Mouse (Mus musculus) liver, postnatal 0 days (tissue): Measurements from ENCODE around the gene Pidd1. TPM values are rescaled to one million over a fixed set of nuclear protein-coding genes. Genes with fewer than 3 reads are reported as not detected.
A peak's percentile ranks its signal among the peaks of the same experiment; 100 is the strongest.

Source experiments
- ATAC-seq: fragments of 200-750 bp; cut with Nextera tagmentation; 2 replicates; pipeline ENCODE4 v1.8.0; 2017; ENCODE audit warnings: mild to moderate bottlenecking, moderate library complexity
- DNase-seq: peaks from one replicate; pipeline ENCODE4 v3.0.0-alpha.2; 2016
- H3K27ac ChIP-seq: fragments of 300-500 bp; sonication (generic); 2 replicates; pipeline ENCODE4 v1.5.1; 2014; ENCODE audit warnings: antibody characterized with exemption, moderate library complexity, mild to moderate bottlenecking, low read depth
- H3K27me3 ChIP-seq: fragments of 300-500 bp; sonication (generic); 2 replicates; pipeline ENCODE4 v1.6.1; 2014; ENCODE audit warnings: low read length, control low read depth, mixed read lengths; ENCODE audit not compliant: insufficient read depth
- H3K36me3 ChIP-seq: fragments of 300-500 bp; sonication (generic); replicated peaks from 2 replicates; pipeline ENCODE4 v1.6.1; 2014; ENCODE audit warnings: mild to moderate bottlenecking, control low read depth, low read length, moderate library complexity, mixed read lengths; ENCODE audit not compliant: insufficient read depth
- H3K4me1 ChIP-seq: fragments of 300-500 bp; sonication (generic); 2 replicates; pipeline ENCODE4 v1.6.1; 2014; ENCODE audit warnings: antibody characterized with exemption, mild to moderate bottlenecking, control low read depth; ENCODE audit not compliant: insufficient read depth
- H3K4me2 ChIP-seq: fragments of 300-500 bp; sonication (generic); 2 replicates; pipeline ENCODE4 v1.6.1; 2014; ENCODE audit warnings: low read depth, mild to moderate bottlenecking, low read length, moderate library complexity, mixed read lengths
- H3K4me3 ChIP-seq: fragments of 300-500 bp; sonication (generic); 2 replicates; pipeline ENCODE4 v1.5.1; 2014; ENCODE audit warnings: low read depth, low read length
- H3K9ac ChIP-seq: fragments of 300-500 bp; sonication (generic); replicated peaks from 2 replicates; pipeline ENCODE4 v1.6.1; 2014; ENCODE audit warnings: mild to moderate bottlenecking, moderate library complexity
- H3K9me3 ChIP-seq: fragments of 300-500 bp; sonication (generic); 2 replicates; pipeline ENCODE4 v1.6.1; 2016; ENCODE audit warnings: mild to moderate bottlenecking, control low read depth, low read length, mixed read lengths
- CTCF ChIP-seq: sonication (generic); IDR thresholded peaks from 2 replicates; pipeline ENCODE4 v1.5.1; 2016; ENCODE audit warnings: antibody characterized with exemption, low read depth
- EP300 ChIP-seq: IDR thresholded peaks from 2 replicates; pipeline ENCODE4 v1.6.1; 2016; ENCODE audit warnings: antibody characterized with exemption, low read depth, mild to moderate bottlenecking
- WGBS: fragments of 180-500 bp; shearing (Covaris S2); extraction: QIAGEN DNeasy Blood & Tissue Kit; methylation state at CpG from one replicate; pipeline ENCODE4 v1.1.7; 2014; ENCODE audit not compliant: insufficient replicate concordance; 5-methylcytosine and 5-hydroxymethylcytosine counted together
- polyA plus RNA-seq: library from polyadenylated mRNA; unstranded; fragments of >200 nt; fragmentation: Nextera tagmentation; extraction: Ambion mirVana; gene quantifications from 2 replicates; pipeline ENCODE4 v1.2.1, GENCODE M21; 2015

Gene Pidd1
- polyA plus RNA-seq, 1 experiment from 2014 or later = 4.3 TPM

GRCm38 (mm10) chr7:141480842-141481497 is 37.1 kb upstream of the Pidd1 start:
- H3K27ac ChIP-seq = no peak overlapping the region
- H3K36me3 ChIP-seq = peaks cover 2% of the 10 kb centered on the region; the same call in 1 of the 2 replicates
- no peak overlapping the region for H3K9ac ChIP-seq
- peak; percentile 72 for DNase-seq
- H3K27me3 ChIP-seq = peaks cover 18% of the 10 kb centered on the region
- TF ChIP-seq CTCF = peak; percentile 99
- TF ChIP-seq EP300 = no peak
- H3K4me1 ChIP-seq = peaks cover 48% of the 10 kb centered on the region
- 13% methylated on average over 10 of the region's 10 CpGs for WGBS
- H3K4me3 ChIP-seq = no peak overlapping the region
- ATAC-seq = peak; percentile 35
- no peaks in the 10 kb centered on the region for H3K9me3 ChIP-seq
- peak overlapping the region; percentile 71 for H3K4me2 ChIP-seq

GRCm38 (mm10) chr7:141478270-141478748 is 34.5 kb upstream of the Pidd1 start:
- Histone ChIP-seq H3K36me3 (no peaks in the 10 kb centered on the region), H3K9ac (0 out of 2 replicates have a peak overlapping the region, but pooled peaks have one; percentile 3), H3K4me1 (peaks cover 60% of the 10 kb centered on the region), H3K27me3 (peaks cover 18% of the 10 kb centered on the region), H3K9me3 (no peaks in the 10 kb centered on the region), H3K4me3 (no peak overlapping the region), H3K4me2 (peak overlapping the region; percentile 92), H3K27ac (peak overlapping the region; percentile 96)
- TF ChIP-seq EP300 (no peak), CTCF (no peak)
- 28% methylated on average over 5 of the region's 5 CpGs for WGBS
- DNase-seq (no peak), ATAC-seq (no peak)

GRCm38 (mm10) chr7:141477578-141478269 is 33.9 kb upstream of the Pidd1 start:
- Histone ChIP-seq H3K9me3 (no peaks in the 10 kb centered on the region), H3K36me3 (no peaks in the 10 kb centered on the region), H3K4me3 (no peak overlapping the region), H3K9ac (peak overlapping the region; percentile 80), H3K27me3 (peaks cover 13% of the 10 kb centered on the region), H3K27ac (peak overlapping the region; percentile 96), H3K4me1 (peaks cover 59% of the 10 kb centered on the region), H3K4me2 (peak overlapping the region; percentile 92)
- WGBS = 17% methylated on average over 4 of the region's 4 CpGs
- TF ChIP-seq EP300 (no peak), CTCF (no peak)
- no peak for DNase-seq
- ATAC-seq = no peak

- peak overlapping the region; percentile 92 for H3K4me2 ChIP-seq
- peak; percentile 60 for DNase-seq
- H3K9ac ChIP-seq = peak overlapping the region; percentile 80
- peak; percentile 7 for ATAC-seq
- peak overlapping the region; percentile 81 for H3K4me3 ChIP-seq
- peak overlapping the region; percentile 96 for H3K27ac ChIP-seq
- H3K9me3 ChIP-seq = no peaks in the 10 kb centered on the region
- 5% methylated on average over 7 of the region's 7 CpGs for WGBS
- H3K27me3 ChIP-seq = peaks cover 5% of the 10 kb centered on the region
- no peaks in the 10 kb centered on the region; the same call in 1 of the 2 replicates for H3K36me3 ChIP-seq
- TF ChIP-seq EP300 = no peak
- TF ChIP-seq CTCF = peak; percentile 44
- peaks cover 51% of the 10 kb centered on the region for H3K4me1 ChIP-seq
These were observed 33.2 kb upstream of the Pidd1 start for GRCm38 (mm10) chr7:141476981-141477370.

GRCm38 (mm10) chr7:141476226-141476980 is 32.6 kb upstream of the Pidd1 start:
- 1% methylated on average over 16 of the region's 17 CpGs for WGBS
- no peaks in the 10 kb centered on the region for H3K9me3 ChIP-seq
- TF ChIP-seq EP300 = no peak
- peak; percentile 49 for TF ChIP-seq CTCF
- peaks cover 46% of the 10 kb centered on the region for H3K4me1 ChIP-seq
- H3K4me3 ChIP-seq = peak overlapping the region; percentile 81
- DNase-seq (peak; percentile 88), ATAC-seq (peak; percentile 67)
- peak overlapping the region; percentile 96 for H3K27ac ChIP-seq
- peak overlapping the region; percentile 92 for H3K4me2 ChIP-seq
- no peaks in the 10 kb centered on the region; the same call in 1 of the 2 replicates for H3K27me3 ChIP-seq
- peak overlapping the region; percentile 80 for H3K9ac ChIP-seq
- H3K36me3 ChIP-seq = peaks cover 3% of the 10 kb centered on the region

GRCm38 (mm10) chr7:141475805-141476158 is 32.0 kb upstream of the Pidd1 start:
- Histone ChIP-seq H3K4me3 (peak overlapping the region; percentile 81), H3K4me1 (peaks cover 40% of the 10 kb centered on the region), H3K27ac (peak overlapping the region; percentile 96), H3K36me3 (peaks cover 9% of the 10 kb centered on the region), H3K4me2 (peak overlapping the region; percentile 92), H3K9ac (peak overlapping the region; percentile 80), H3K27me3 (no peaks in the 10 kb centered on the region), H3K9me3 (no peaks in the 10 kb centered on the region)
- ATAC-seq (no peak), DNase-seq (no peak)
- TF ChIP-seq CTCF (no peak), EP300 (no peak)
- 0% methylated on average over 12 of the region's 12 CpGs for WGBS
